Mouse (Mus musculus) heart, postnatal 0 days (tissue): ENCODE measurements around the gene Stox1. TPM values are rescaled to one million over a fixed set of nuclear protein-coding genes. Genes with fewer than 3 reads are reported as not detected.

ENCODE experiments used
- ATAC-seq: fragments of 200-750 bp; cut with Nextera tagmentation; 2 replicates; pipeline ENCODE4 v1.8.0; 2017; ENCODE audit warnings: low read depth, moderate number of reproducible peaks, moderate library complexity; ENCODE audit not compliant: insufficient read depth
- DNase-seq: peaks from one replicate; pipeline ENCODE4 v3.0.0-alpha.2; 2016; ENCODE audit warnings: low spot score
- H3K27ac ChIP-seq: fragments of 300-500 bp; sonication (generic); 2 replicates; pipeline ENCODE4 v1.5.1; 2014; ENCODE audit warnings: low read depth, mild to moderate bottlenecking
- H3K27me3 ChIP-seq: fragments of 300-500 bp; sonication (generic); 2 replicates; pipeline ENCODE4 v1.6.1; 2014; ENCODE audit warnings: low read length, mixed read lengths; ENCODE audit not compliant: control insufficient read depth, insufficient read depth
- H3K36me3 ChIP-seq: fragments of 300-500 bp; sonication (generic); replicated peaks from 2 replicates; pipeline ENCODE4 v1.6.1; 2014; ENCODE audit warnings: low read length, mixed read lengths; ENCODE audit not compliant: control insufficient read depth, insufficient read depth
- H3K4me1 ChIP-seq: fragments of 300-500 bp; sonication (generic); 2 replicates; pipeline ENCODE4 v1.6.1; 2014; ENCODE audit warnings: antibody characterized with exemption; ENCODE audit not compliant: control insufficient read depth, insufficient read depth
- H3K4me2 ChIP-seq: fragments of 300-500 bp; sonication (generic); 2 replicates; pipeline ENCODE4 v1.6.1; 2014; ENCODE audit warnings: low read depth, mild to moderate bottlenecking, low read length, moderate library complexity
- H3K4me3 ChIP-seq: fragments of 300-500 bp; sonication (generic); 2 replicates; pipeline ENCODE4 v1.5.1; 2014; ENCODE audit warnings: low read depth, low read length
- H3K9ac ChIP-seq: fragments of 300-500 bp; sonication (generic); replicated peaks from 2 replicates; pipeline ENCODE4 v1.6.1; 2014; ENCODE audit warnings: low read depth, low read length, mixed read lengths
- H3K9me3 ChIP-seq: fragments of 300-500 bp; sonication (generic); replicated peaks from 2 replicates; pipeline ENCODE4 v1.6.1; 2016; ENCODE audit warnings: low read length; ENCODE audit not compliant: control insufficient read depth
- CTCF ChIP-seq: IDR thresholded peaks from 2 replicates; pipeline ENCODE4 v1.5.1; 2016; ENCODE audit warnings: antibody characterized with exemption, control low read depth, low read depth
- EP300 ChIP-seq: IDR thresholded peaks from 2 replicates; pipeline ENCODE4 v1.6.1; 2016; ENCODE audit warnings: antibody characterized with exemption, low read depth
- WGBS: fragments of 180-500 bp; shearing (Covaris S2); extraction: QIAGEN DNeasy Blood & Tissue Kit; methylation state at CpG from one replicate; pipeline ENCODE4 v1.1.7; 2014; 5-methylcytosine and 5-hydroxymethylcytosine counted together
- polyA plus RNA-seq: library from polyadenylated mRNA; unstranded; fragments of >200 nt; fragmentation: Nextera tagmentation; extraction: Ambion mirVana; gene quantifications from 2 replicates; pipeline ENCODE4 v1.2.1, GENCODE M21; 2015
- total RNA-seq: library from RNA; depleted of rRNA; stranded (reverse); fragments of >200 nt; gene quantifications from 2 replicates; pipeline ENCODE4 v1.2.3, GENCODE M21; 2014; ENCODE audit warnings: low replicate concordance

Stox1 gene
- total and polyA plus RNA-seq, 2 experiments from 2014 or later = 0.04 to 1.1 TPM

DNA sequence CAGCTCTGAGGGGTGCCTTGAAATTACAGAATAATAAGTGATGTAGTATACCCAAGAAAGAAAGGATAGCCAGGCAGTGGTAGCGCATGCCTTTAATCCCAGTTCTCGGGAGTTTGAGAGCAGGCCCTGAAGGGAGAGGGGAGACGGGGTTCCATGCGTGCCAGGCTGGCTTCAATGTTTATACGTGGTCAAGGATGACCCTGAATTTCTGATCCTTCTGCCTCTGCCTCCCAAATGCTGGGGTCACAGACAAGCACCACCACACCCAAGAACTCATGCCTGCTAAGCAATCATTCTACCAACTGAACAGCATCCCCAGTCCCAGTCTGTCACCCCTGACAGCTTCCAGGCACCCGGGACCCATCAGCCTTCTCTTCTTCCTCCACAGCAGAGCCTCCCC is 49.7 kb downstream of the Stox1 start:
- 80% methylated on average over 6 of the region's 6 CpGs for WGBS
- no peak for TF ChIP-seq EP300
- TF ChIP-seq CTCF = no peak
- H3K36me3 ChIP-seq = no peaks in the 10 kb centered on the region
- DNase-seq (no peak), ATAC-seq (no peak)
- H3K4me1 ChIP-seq = no peaks in the 10 kb centered on the region
- H3K9me3 ChIP-seq = peaks cover 5% of the 10 kb centered on the region
- H3K9ac ChIP-seq = no peak overlapping the region
- H3K27ac ChIP-seq = no peak overlapping the region
- H3K27me3 ChIP-seq = no peaks in the 10 kb centered on the region
- no peak overlapping the region for H3K4me3 ChIP-seq
- H3K4me2 ChIP-seq = no peak overlapping the region

DNA sequence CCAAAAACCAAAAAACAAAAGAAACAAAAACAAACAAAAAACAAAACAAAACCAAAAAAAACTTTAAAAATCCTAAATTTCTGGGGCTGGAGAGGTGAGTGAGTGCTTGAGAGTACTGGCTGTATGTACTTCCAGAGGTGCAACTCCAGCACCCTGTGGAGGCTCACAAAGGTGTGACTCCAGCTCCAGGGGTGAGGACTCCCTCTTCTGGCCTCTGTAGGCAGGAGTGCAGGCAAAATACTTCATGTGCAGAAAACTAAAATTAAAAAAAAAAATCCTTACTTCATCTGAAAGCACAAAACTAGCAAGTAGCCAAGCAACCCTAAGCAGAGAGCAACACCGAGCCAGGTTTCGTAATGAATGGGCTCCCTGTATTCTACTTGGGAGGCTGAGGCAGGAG is 53.6 kb downstream of the Stox1 start:
- Histone ChIP-seq H3K9ac (no peak overlapping the region), H3K27ac (no peak overlapping the region), H3K9me3 (no peaks in the 10 kb centered on the region), H3K4me1 (no peaks in the 10 kb centered on the region), H3K27me3 (no peaks in the 10 kb centered on the region), H3K4me2 (no peak overlapping the region), H3K4me3 (no peak overlapping the region), H3K36me3 (no peaks in the 10 kb centered on the region)
- DNase-seq = no peak
- 88% methylated on average over 2 of the region's 2 CpGs for WGBS
- no peak for TF ChIP-seq EP300
- no peak for TF ChIP-seq CTCF
- no peak for ATAC-seq

DNA sequence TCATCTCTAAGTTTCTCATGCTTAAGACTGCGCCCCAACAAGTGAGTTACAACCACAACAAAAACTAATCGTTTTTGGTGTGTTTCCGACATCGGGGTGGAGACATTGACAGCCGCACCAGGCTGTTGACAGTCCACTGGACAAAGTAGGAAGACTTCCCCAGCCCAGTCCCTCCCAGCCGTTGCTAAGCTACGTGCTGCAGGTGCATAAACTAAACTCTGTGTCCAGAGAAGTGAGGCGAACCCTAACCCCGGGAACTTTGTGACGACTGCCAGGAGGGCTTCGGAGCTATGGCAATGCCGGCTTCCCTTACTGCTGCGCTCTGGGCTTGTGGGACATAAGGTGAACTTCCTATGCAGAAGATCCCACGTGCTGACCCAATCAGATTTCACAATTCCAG is 56.7 kb downstream of the Stox1 start:
- 70% methylated on average over 14 of the region's 14 CpGs for WGBS
- no peak for TF ChIP-seq CTCF
- TF ChIP-seq EP300 = no peak
- no peak overlapping the region for H3K4me3 ChIP-seq
- H3K9ac ChIP-seq = no peak overlapping the region
- no peak for ATAC-seq
- no peaks in the 10 kb centered on the region for H3K9me3 ChIP-seq
- H3K4me1 ChIP-seq = peaks cover 4% of the 10 kb centered on the region
- H3K36me3 ChIP-seq = no peaks in the 10 kb centered on the region
- no peaks in the 10 kb centered on the region for H3K27me3 ChIP-seq
- no peak overlapping the region for H3K27ac ChIP-seq
- no peak for DNase-seq
- no peak overlapping the region for H3K4me2 ChIP-seq

DNA sequence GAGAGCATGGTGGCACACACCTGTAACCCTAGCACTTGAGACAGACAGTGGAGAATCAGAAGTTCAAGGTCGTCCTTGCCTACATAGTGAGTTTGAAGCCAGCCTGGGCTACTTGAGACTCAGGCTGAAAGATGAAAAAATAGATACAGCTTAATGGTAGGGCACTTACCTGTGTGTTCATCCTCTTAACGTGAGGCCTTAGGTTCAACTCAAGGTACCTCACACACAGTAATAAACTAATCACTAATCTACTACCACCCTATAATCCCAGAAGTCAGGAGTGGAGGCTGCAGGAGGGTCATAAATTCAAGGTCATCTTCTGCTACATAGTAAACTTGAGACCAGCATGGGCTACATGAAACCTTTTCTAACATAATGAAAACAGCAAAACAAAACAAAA is 57.5 kb downstream of the Stox1 start:
- no peaks in the 10 kb centered on the region for H3K36me3 ChIP-seq
- 81% methylated on average over 2 of the region's 2 CpGs for WGBS
- H3K27ac ChIP-seq = no peak overlapping the region
- no peaks in the 10 kb centered on the region for H3K27me3 ChIP-seq
- TF ChIP-seq CTCF = no peak
- TF ChIP-seq EP300 = no peak
- no peak overlapping the region for H3K4me2 ChIP-seq
- H3K4me3 ChIP-seq = no peak overlapping the region
- no peaks in the 10 kb centered on the region for H3K9me3 ChIP-seq
- no peak overlapping the region for H3K9ac ChIP-seq
- ATAC-seq (no peak), DNase-seq (no peak)
- H3K4me1 ChIP-seq = peaks cover 4% of the 10 kb centered on the region

DNA sequence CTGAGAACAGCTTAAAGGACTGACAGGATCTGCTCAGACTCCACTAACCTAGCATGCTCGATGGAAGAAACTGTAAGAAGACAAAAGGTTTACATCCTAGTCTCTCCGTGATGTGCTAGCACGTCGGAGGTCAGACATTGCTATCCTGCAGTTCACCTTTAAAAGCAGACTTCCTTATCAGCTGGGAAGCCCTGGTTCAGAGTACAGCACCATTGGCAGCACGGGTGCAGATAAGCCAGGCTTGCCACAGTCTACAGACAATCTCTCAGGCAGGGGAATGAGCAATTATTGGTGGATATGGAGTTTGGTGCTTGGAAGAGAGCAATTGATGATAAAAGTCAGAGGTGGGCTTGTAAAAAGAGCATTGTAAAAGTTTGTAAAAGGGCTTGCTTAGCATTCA is 57.9 kb downstream of the Stox1 start:
- H3K9me3 ChIP-seq = no peaks in the 10 kb centered on the region
- DNase-seq = no peak
- H3K27ac ChIP-seq = no peak overlapping the region
- WGBS = 24% methylated on average over 5 of the region's 5 CpGs
- no peaks in the 10 kb centered on the region for H3K36me3 ChIP-seq
- H3K4me3 ChIP-seq = no peak overlapping the region
- no peak overlapping the region for H3K4me2 ChIP-seq
- ATAC-seq = no peak
- peaks cover 4% of the 10 kb centered on the region for H3K4me1 ChIP-seq
- TF ChIP-seq EP300 (no peak), CTCF (no peak)
- H3K9ac ChIP-seq = no peak overlapping the region
- H3K27me3 ChIP-seq = no peaks in the 10 kb centered on the region

DNA sequence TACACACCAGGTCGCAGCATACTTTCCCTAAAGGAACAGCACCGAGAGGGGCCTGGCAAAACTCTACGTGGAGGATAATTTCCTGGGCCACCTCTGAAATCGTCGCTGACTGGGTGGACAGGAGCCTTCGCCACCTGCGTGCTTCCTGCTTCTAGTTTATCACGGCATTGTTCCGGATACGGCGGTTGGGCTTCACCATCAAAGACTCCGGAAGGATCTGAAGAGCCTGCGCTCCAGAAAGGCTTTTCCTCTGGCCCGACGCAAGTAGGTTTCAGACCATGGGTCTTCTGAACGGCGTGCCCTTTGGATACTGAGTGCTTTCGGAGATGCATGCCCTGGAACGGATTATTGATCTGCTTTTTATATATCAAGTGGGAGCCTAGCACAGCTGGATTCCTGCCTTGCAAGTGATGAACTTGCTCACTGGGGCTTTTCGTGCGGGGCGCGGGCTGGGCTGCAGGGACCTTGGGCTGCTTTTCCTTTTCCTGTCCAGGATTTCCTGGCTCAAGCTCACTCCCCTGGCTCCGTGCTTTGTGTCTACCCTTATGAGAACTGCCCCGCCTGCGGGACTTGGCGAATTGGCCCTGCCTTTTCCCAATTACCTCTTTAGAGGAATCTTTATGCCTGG is 60.9 kb downstream of the Stox1 start:
- 0 out of 2 replicates have a peak, but pooled peaks have one; percentile 35 for TF ChIP-seq EP300
- TF ChIP-seq CTCF = no peak
- H3K9ac ChIP-seq = 0 out of 2 replicates have a peak overlapping the region, but pooled peaks have one; percentile 15
- no peaks in the 10 kb centered on the region for H3K27me3 ChIP-seq
- H3K4me1 ChIP-seq = peaks cover 4% of the 10 kb centered on the region
- no peaks in the 10 kb centered on the region for H3K9me3 ChIP-seq
- H3K4me3 ChIP-seq = peak overlapping the region; percentile 35
- ATAC-seq (peak; percentile 77), DNase-seq (peak; percentile 34)
- H3K4me2 ChIP-seq = peak overlapping the region; percentile 55
- H3K27ac ChIP-seq = peak overlapping the region; percentile 70
- H3K36me3 ChIP-seq = no peaks in the 10 kb centered on the region
- WGBS = 29% methylated on average over 27 of the region's 27 CpGs
